Mouse (Mus musculus) right cerebral cortex, postnatal 14 days (tissue): ENCODE data around the gene Tbca.

Experiments used
- DNase-seq: peaks from one replicate; pipeline ENCODE4 v3.0.0; 2022

Tbca gene

GRCm38 (mm10) chr13:94788771-94789649, at the start of gene Tbca:
Gene Tbca, plus strand, starts transcription at chr13:94788910.
- DNase-seq, result peak; percentile 87

- DNase-seq, result no peak
Observed at GRCm38 (mm10) chr13:94745176-94745575, 43.5 kb upstream of the Tbca start.

- no peak for DNase-seq
Observed at GRCm38 (mm10) chr13:94765852-94766251, 22.9 kb upstream of the Tbca start.

GRCm38 (mm10) chr13:94768460-94769154, 20.1 kb upstream of the Tbca start:
- no peak for DNase-seq

GRCm38 (mm10) chr13:94769155-94769470, 19.6 kb upstream of the Tbca start:
- DNase-seq, result no peak

GRCm38 (mm10) chr13:94786866-94787265, 1.8 kb upstream of the Tbca start:
- DNase-seq, result no peak

GRCm38 (mm10) chr13:94794689-94795088, 6.0 kb downstream of the Tbca start:
- DNase-seq, result no peak

GRCm38 (mm10) chr13:94803480-94804057, 14.9 kb downstream of the Tbca start:
- DNase-seq, result no peak

GRCm38 (mm10) chr13:94806315-94807179, 17.8 kb downstream of the Tbca start:
- no peak for DNase-seq

- no peak for DNase-seq
Observed at GRCm38 (mm10) chr13:94808596-94808995, 19.9 kb downstream of the Tbca start.

GRCm38 (mm10) chr13:94809724-94810123, 21.0 kb downstream of the Tbca start:
- no peak for DNase-seq

GRCm38 (mm10) chr13:94811451-94811850, 22.7 kb downstream of the Tbca start:
- DNase-seq, result no peak

GRCm38 (mm10) chr13:94813770-94814169, 25.1 kb downstream of the Tbca start:
- DNase-seq, result no peak

- no peak for DNase-seq
Observed at GRCm38 (mm10) chr13:94820516-94820915, 31.8 kb downstream of the Tbca start.

- DNase-seq, result no peak
Observed at GRCm38 (mm10) chr13:94820956-94821355, 32.2 kb downstream of the Tbca start.

- no peak for DNase-seq
Observed at GRCm38 (mm10) chr13:94826389-94826788, 37.7 kb downstream of the Tbca start.

GRCm38 (mm10) chr13:94826986-94827385, 38.3 kb downstream of the Tbca start:
- no peak for DNase-seq

- DNase-seq, result no peak
Observed at GRCm38 (mm10) chr13:94827847-94828246, 39.1 kb downstream of the Tbca start.

GRCm38 (mm10) chr13:94838047-94838720, 49.5 kb downstream of the Tbca start:
- DNase-seq, result no peak

GRCm38 (mm10) chr13:94838756-94839337, 50.1 kb downstream of the Tbca start:
- no peak for DNase-seq

GRCm38 (mm10) chr13:94843236-94843635, 54.5 kb downstream of the Tbca start:
- DNase-seq, result no peak

GRCm38 (mm10) chr13:94847870-94848269, 59.2 kb downstream of the Tbca start:
- DNase-seq, result no peak
